Mouse (Mus musculus) MEL (cell line): Measurements from ENCODE around the gene Nop10. TPM values are rescaled to one million over a fixed set of nuclear protein-coding genes. Genes with fewer than 3 reads are reported as not detected.

Source experiments
- DNase-seq: peaks from one replicate; pipeline ENCODE4 v3.0.0; 2011; ENCODE audit warnings: low read depth, low spot score
- H3K27ac ChIP-seq: 2 replicates; pipeline ENCODE4 v1.5.1; 2012; ENCODE audit warnings: low read depth, mild to moderate bottlenecking, control low read depth, low read length, moderate library complexity; ENCODE audit not compliant: control insufficient read depth
- H3K27me3 ChIP-seq, 2 experiments: fragments of 150-350 bp in 1 of 2; sonication (generic) in 1 of 2; 2 replicates each; pipeline ENCODE4 v1.6.1; 2012; ENCODE audit warnings: low read length in 2 of 2, mild to moderate bottlenecking in 2 of 2, improper control_type of control experiment in 1 of 2, moderate library complexity in 1 of 2; ENCODE audit not compliant: insufficient read depth in 2 of 2, control insufficient read depth in 1 of 2
- H3K36me3 ChIP-seq, 2 experiments: 2 replicates each; pipeline ENCODE4 v1.6.1; 2012 to 2014; ENCODE audit warnings: low read length in 2 of 2, improper control_type of control experiment in 1 of 2, inconsistent platforms in 1 of 2, mild to moderate bottlenecking in 1 of 2; ENCODE audit not compliant: insufficient read depth in 2 of 2, control insufficient read depth in 1 of 2
- H3K4me1 ChIP-seq, 2 experiments: fragments of 150-350 bp in 1 of 2; sonication (generic) in 1 of 2; 2 replicates each; pipeline ENCODE4 v1.6.1; 2012; ENCODE audit warnings: low read length in 2 of 2, improper control_type of control experiment in 1 of 2, mild to moderate bottlenecking in 1 of 2; ENCODE audit not compliant: insufficient read depth in 2 of 2, control insufficient read depth in 1 of 2
- H3K4me3 ChIP-seq, 2 experiments: fragments of 150-350 bp in 1 of 2; sonication (generic) in 1 of 2; 2 replicates each; pipeline ENCODE4 v1.5.1; 2012; ENCODE audit warnings: low read depth in 2 of 2, low read length in 2 of 2, mild to moderate bottlenecking in 2 of 2, moderate library complexity in 2 of 2, control low read depth in 1 of 2, improper control_type of control experiment in 1 of 2; ENCODE audit not compliant: control insufficient read depth in 1 of 2, insufficient read depth in 1 of 2
- H3K79me2 ChIP-seq: 2 replicates; pipeline ENCODE4 v1.6.1; 2012; ENCODE audit warnings: mild to moderate bottlenecking, low read length, moderate library complexity; ENCODE audit not compliant: control insufficient read depth, poor library complexity, insufficient read depth
- H3K9ac ChIP-seq: 2 replicates; pipeline ENCODE4 v1.6.1; 2012; ENCODE audit warnings: low read depth, mild to moderate bottlenecking, control low read depth, low read length, moderate library complexity; ENCODE audit not compliant: control insufficient read depth, poor library complexity, severe bottlenecking
- H3K9me3 ChIP-seq: fragments of 150-350 bp; sonication (generic); replicated peaks from 2 replicates; pipeline ENCODE4 v1.6.1; 2012; ENCODE audit warnings: mild to moderate bottlenecking, low read length, improper control_type of control experiment, moderate library complexity; ENCODE audit not compliant: insufficient read depth
- BHLHE40 ChIP-seq: IDR thresholded peaks from 2 replicates; pipeline ENCODE4 v1.6.1; 2012; ENCODE audit warnings: low read depth, mild to moderate bottlenecking, inconsistent platforms, low read length, improper control_type of control experiment, borderline replicate concordance
- CHD1 ChIP-seq: IDR thresholded peaks from 2 replicates; pipeline ENCODE4 v1.6.1; 2012; ENCODE audit warnings: low read depth, mild to moderate bottlenecking, inconsistent platforms, low read length, improper control_type of control experiment
- CTCF ChIP-seq, 3 experiments: IDR thresholded peaks in 2 of 3; conservative IDR thresholded peaks in 1 of 3; 2 replicates each; pipeline ENCODE4 v1.5.1; 2011 to 2012; ENCODE audit warnings: low read length in 3 of 3, low read depth in 2 of 3, mild to moderate bottlenecking in 2 of 3, improper control_type of control experiment in 1 of 3, inconsistent platforms in 1 of 3, mixed read lengths in 1 of 3, moderate library complexity in 1 of 3; ENCODE audit not compliant: control insufficient read depth in 1 of 3, insufficient read depth in 1 of 3, poor library complexity in 1 of 3, severe bottlenecking in 1 of 3
- ELF1 ChIP-seq: IDR thresholded peaks from 2 replicates; pipeline ENCODE4 v1.6.1; 2014; ENCODE audit warnings: low read depth, mild to moderate bottlenecking, inconsistent platforms, low read length, improper control_type of control experiment, moderate library complexity
- EP300 ChIP-seq, 2 experiments: IDR thresholded peaks; 2 replicates each; pipeline ENCODE4 v1.6.1; 2011; ENCODE audit warnings: improper control_type of control experiment in 2 of 2, low read length in 2 of 2, low read depth in 1 of 2, mild to moderate bottlenecking in 1 of 2
- ETS1 ChIP-seq: IDR thresholded peaks from 2 replicates; pipeline ENCODE4 v1.6.1; 2012; ENCODE audit warnings: low read depth, mild to moderate bottlenecking, inconsistent platforms, low read length, improper control_type of control experiment, moderate library complexity
- GABPA ChIP-seq: IDR thresholded peaks from 2 replicates; pipeline ENCODE4 v1.6.1; 2012; ENCODE audit warnings: low read depth, mild to moderate bottlenecking, inconsistent platforms, low read length, improper control_type of control experiment, moderate library complexity
- GATA1 ChIP-seq: IDR thresholded peaks from 2 replicates; pipeline ENCODE4 v1.6.1; 2011; ENCODE audit warnings: low read depth, low read length, improper control_type of control experiment
- HCFC1 ChIP-seq: IDR thresholded peaks from 2 replicates; pipeline ENCODE4 v1.6.1; 2012; ENCODE audit warnings: low read depth, mild to moderate bottlenecking, inconsistent platforms, low read length, improper control_type of control experiment, moderate library complexity
- MAFK ChIP-seq: IDR thresholded peaks from 2 replicates; pipeline ENCODE4 v1.6.1; 2011; ENCODE audit warnings: low read depth, mild to moderate bottlenecking, low read length, improper control_type of control experiment, borderline replicate concordance
- MAX ChIP-seq: IDR thresholded peaks from 2 replicates; pipeline ENCODE4 v1.6.1; 2011; ENCODE audit warnings: low read length, improper control_type of control experiment
- MAZ ChIP-seq: IDR thresholded peaks from 2 replicates; pipeline ENCODE4 v1.6.1; 2012; ENCODE audit warnings: low read depth, mild to moderate bottlenecking, inconsistent platforms, low read length, improper control_type of control experiment
- MEF2A ChIP-seq: IDR thresholded peaks from 2 replicates; pipeline ENCODE4 v1.6.1; 2014; ENCODE audit warnings: low read depth, mild to moderate bottlenecking, inconsistent platforms, low read length, improper control_type of control experiment; ENCODE audit not compliant: poor library complexity, insufficient replicate concordance, severe bottlenecking; ENCODE audit errors: extremely low read depth
- MYB ChIP-seq: IDR thresholded peaks from 2 replicates; pipeline ENCODE4 v1.6.1; 2011; ENCODE audit warnings: mild to moderate bottlenecking, low read depth, low read length, improper control_type of control experiment
- MYC ChIP-seq: IDR thresholded peaks from 2 replicates; pipeline ENCODE4 v1.6.1; 2011; ENCODE audit warnings: low read depth, mild to moderate bottlenecking, low read length, improper control_type of control experiment, moderate library complexity
- NELFE ChIP-seq: IDR thresholded peaks from 2 replicates; pipeline ENCODE4 v1.6.1; 2011; ENCODE audit warnings: low read depth, low read length, improper control_type of control experiment
- NRF1 ChIP-seq: IDR thresholded peaks from 2 replicates; pipeline ENCODE4 v1.6.1; 2014; ENCODE audit warnings: low read depth, mild to moderate bottlenecking, inconsistent platforms, low read length, improper control_type of control experiment, moderate library complexity; ENCODE audit not compliant: poor library complexity, insufficient read depth, severe bottlenecking
- POLR2AphosphoS2 ChIP-seq: IDR thresholded peaks from 2 replicates; pipeline ENCODE4 v1.6.1; 2011; ENCODE audit warnings: low read length, improper control_type of control experiment
- POLR2AphosphoS5 ChIP-seq: IDR thresholded peaks from 2 replicates; pipeline ENCODE4 v1.6.1; 2012; ENCODE audit warnings: low read depth, borderline replicate concordance, mild to moderate bottlenecking, inconsistent platforms, low read length, moderate library complexity, mixed read lengths
- RAD21 ChIP-seq: IDR thresholded peaks from 2 replicates; pipeline ENCODE4 v1.6.1; 2011; ENCODE audit warnings: mild to moderate bottlenecking, low read depth, low read length, improper control_type of control experiment
- RCOR1 ChIP-seq: IDR thresholded peaks from 2 replicates; pipeline ENCODE4 v1.6.1; 2012; ENCODE audit warnings: low read depth, mild to moderate bottlenecking, inconsistent platforms, low read length, improper control_type of control experiment
- SIN3A ChIP-seq: IDR thresholded peaks from 2 replicates; pipeline ENCODE4 v1.6.1; 2012; ENCODE audit warnings: low read length, improper control_type of control experiment, inconsistent platforms
- TAL1 ChIP-seq: IDR thresholded peaks from 2 replicates; pipeline ENCODE4 v1.6.1; 2012; ENCODE audit warnings: mild to moderate bottlenecking, inconsistent platforms, low read length, moderate library complexity, mixed read lengths
- TBP ChIP-seq: IDR thresholded peaks from 2 replicates; pipeline ENCODE4 v1.8.0; 2011; ENCODE audit warnings: low read depth, low read length, improper control_type of control experiment
- TCF12 ChIP-seq: IDR thresholded peaks from 2 replicates; pipeline ENCODE4 v1.6.1; 2014; ENCODE audit warnings: low read depth, mild to moderate bottlenecking, inconsistent platforms, low read length, improper control_type of control experiment, moderate library complexity
- UBTF ChIP-seq: IDR thresholded peaks from 2 replicates; pipeline ENCODE4 v1.6.1; 2012; ENCODE audit warnings: low read depth, mild to moderate bottlenecking, inconsistent platforms, low read length, improper control_type of control experiment, moderate library complexity, borderline replicate concordance; ENCODE audit not compliant: insufficient read depth
- USF1 ChIP-seq: IDR thresholded peaks from 2 replicates; pipeline ENCODE4 v1.6.1; 2014; ENCODE audit warnings: low read depth, mild to moderate bottlenecking, inconsistent platforms, low read length, improper control_type of control experiment, moderate library complexity
- USF2 ChIP-seq, 2 experiments: IDR thresholded peaks; 2 replicates each; pipeline ENCODE4 v1.6.1; 2011 to 2012; ENCODE audit warnings: improper control_type of control experiment in 2 of 2, low read length in 2 of 2, borderline replicate concordance in 1 of 2, inconsistent platforms in 1 of 2, low read depth in 1 of 2, mild to moderate bottlenecking in 1 of 2; ENCODE audit not compliant: insufficient read depth in 1 of 2
- ZC3H11A ChIP-seq: IDR thresholded peaks from 2 replicates; pipeline ENCODE4 v1.6.1; 2012; ENCODE audit warnings: low read depth, mild to moderate bottlenecking, inconsistent platforms, low read length, improper control_type of control experiment
- ZMIZ1 ChIP-seq: IDR thresholded peaks from 2 replicates; pipeline ENCODE4 v1.6.1; 2012; ENCODE audit warnings: low read depth, mild to moderate bottlenecking, inconsistent platforms, low read length, improper control_type of control experiment, moderate library complexity
- ZNF384 ChIP-seq: IDR thresholded peaks from 2 replicates; pipeline ENCODE4 v1.6.1; 2012; ENCODE audit warnings: low read depth, mild to moderate bottlenecking, inconsistent platforms, low read length, improper control_type of control experiment
- polyA plus RNA-seq, 2 experiments: library from polyadenylated mRNA; stranded (reverse) in 1 of 2; unstranded in 1 of 2; fragments of >175 nt in 1 of 2; fragments of >200 nt in 1 of 2; gene quantifications; 2 replicates each; pipeline versions ENCODE4 v1.2.1 to v1.2.4; 2012; ENCODE audit warnings: low replicate concordance in 2 of 2, low read depth in 1 of 2; ENCODE audit not compliant: insufficient read length in 2 of 2, insufficient read depth in 1 of 2, missing spikeins in 1 of 2
- total RNA-seq: library from RNA; depleted of rRNA; stranded (reverse); fragments of 300-350 nt; gene quantifications from 2 replicates; pipeline ENCODE4 v1.2.3, GENCODE M21; 2012

The Nop10 gene
- total and polyA plus RNA-seq, 3 experiments: 253 to 275 TPM; not detected in 1

DNA sequence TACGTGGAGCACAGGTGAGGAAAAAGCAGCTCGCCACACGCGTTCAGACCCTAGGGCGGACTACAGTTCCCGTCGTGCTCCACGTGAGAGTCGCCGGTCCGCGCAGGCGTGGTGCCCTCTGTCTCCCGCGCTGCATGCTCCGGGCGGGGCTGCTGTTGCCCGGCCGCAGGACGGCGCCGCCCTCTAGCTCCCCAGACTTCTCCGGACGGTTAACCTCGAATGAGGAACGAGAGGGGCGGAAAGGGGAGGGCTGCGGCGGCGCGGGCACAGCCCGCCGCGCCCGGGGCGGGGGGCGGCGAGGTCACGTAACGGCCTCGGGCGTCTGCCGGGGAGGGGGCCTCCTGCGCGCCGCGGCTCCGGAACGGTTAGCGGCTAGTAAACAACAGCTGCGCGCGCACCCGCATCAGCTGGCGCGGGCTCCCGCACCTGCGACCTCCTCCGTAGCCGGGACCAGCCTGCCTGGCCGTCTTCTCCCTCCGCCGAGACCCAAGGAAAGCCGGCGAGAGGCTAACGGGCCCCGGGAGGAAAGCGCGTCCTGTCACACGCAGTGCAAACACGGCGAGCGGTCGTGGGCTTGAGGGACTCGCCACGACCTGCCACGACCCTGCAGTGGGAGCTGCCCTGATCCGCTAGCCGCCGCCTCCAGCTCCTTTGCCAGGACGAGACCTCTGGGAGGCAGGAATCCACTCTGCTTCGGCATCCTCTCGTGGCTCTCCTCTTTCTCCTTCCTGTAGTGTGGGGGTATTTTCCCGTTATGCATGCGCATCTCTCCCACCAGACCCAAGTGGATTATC, 3.9 kb downstream of the Nop10 start, which contains the start of gene Slc12a6 (continued):
- TF ChIP-seq ELF1 (peak; percentile 77), EP300 (IDR thresholded peaks at IDR 0.05; ENCODE audit: low read depth in 1 of 2, low read length in 2 of 2) (peak in 1 of 2 experiments; percentile 66; a peak in 2 of 4 replicates), MYB (peak; percentile 82), BHLHE40 (no peak; the same call in 1 of the 2 replicates), RCOR1 (peak; percentile 21; the same call in 1 of the 2 replicates), TCF12 (peak; percentile 70; the same call in 1 of the 2 replicates), GATA1 (no peak), MYC (peak; percentile 94), MAX (peak; percentile 86), RAD21 (no peak), GABPA (no peak), POLR2AphosphoS2 (peak; percentile 96), SIN3A (peak; percentile 78), TBP (0 out of 2 replicates have a peak, but pooled peaks have one; percentile 7), UBTF (peak; percentile 87; the same call in 1 of the 2 replicates), NRF1 (peak; percentile 89), CHD1 (no peak), USF2 (IDR thresholded peaks at IDR 0.05; ENCODE audit: borderline replicate concordance in 1 of 2, insufficient read depth in 1 of 2, low read depth in 1 of 2, low read length in 2 of 2) (no peak), ZMIZ1 (peak; percentile 79; the same call in 1 of the 2 replicates), USF1 (peak; percentile 77), NELFE (peak; percentile 68), MAZ (peak; percentile 99)
- TF ChIP-seq, all 39 proteins: peak for 25

DNA sequence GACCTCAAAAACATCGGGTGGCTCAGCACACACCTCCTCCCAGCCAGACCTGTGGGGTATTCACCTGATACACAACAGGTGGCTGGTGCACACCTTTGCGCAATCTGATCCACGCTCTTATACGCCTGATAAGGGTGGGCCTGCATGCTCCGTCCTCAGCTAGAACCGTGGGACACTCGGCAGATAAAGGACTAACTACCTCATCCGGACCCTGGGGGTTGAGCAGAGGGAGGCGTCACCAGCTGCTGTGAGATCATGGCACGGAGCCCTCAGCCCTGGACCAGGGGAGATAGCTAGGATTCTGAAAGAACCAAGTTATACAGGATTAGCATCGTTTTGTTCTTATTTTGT, 4.5 kb downstream of the Nop10 start, which contains the start of gene Gm21985:
Gene Gm21985 (plus strand): TSS at position 73 of the 351 bp plus-strand sequence.
- Histone ChIP-seq H3K9me3 (no peaks in the 10 kb centered on the region), H3K27me3 (no peaks in the 10 kb centered on the region), H3K9ac (peak within 1 kb of the TSS; percentile 75), H3K79me2 (peaks cover 38% of the 10 kb centered on the region), H3K4me3 (peak within 1 kb of the TSS; percentile 66 to 75), H3K27ac (peak within 1 kb of the TSS; percentile 92), H3K36me3 (peaks cover 3 to 30% of the 10 kb centered on the region in 2 experiments; a peak in 3 of 4 replicates), H3K4me1 (peaks cover 19 to 20% of the 10 kb centered on the region in 2 experiments)
- peak; percentile 94 for DNase-seq
- TF ChIP-seq MYC: peak; percentile 73
- no peak for TF ChIP-seq RAD21
- peak; percentile 63 to 91 for TF ChIP-seq EP300 (IDR thresholded peaks at IDR 0.05; ENCODE audit: low read depth in 1 of 2, low read length in 2 of 2)
- TF ChIP-seq MYB: peak; percentile 34
- peak; percentile 60; the same call in 1 of the 2 replicates for TF ChIP-seq MAZ
- TF ChIP-seq ZNF384: no peak
- TF ChIP-seq POLR2AphosphoS5: peak; percentile 71; the same call in 1 of the 2 replicates
- TF ChIP-seq ETS1: peak; percentile 97
- TF ChIP-seq CHD1: no peak
- no peak for TF ChIP-seq CTCF (IDR thresholded peaks at IDR 0.05 in 2 of 3, conservative IDR thresholded peaks at IDR 0.05 in 1 of 3; ENCODE audit: control insufficient read depth in 1 of 3, insufficient read depth in 1 of 3, low read depth in 2 of 3, low read length in 3 of 3, poor library complexity in 1 of 3, severe bottlenecking in 1 of 3)
- TF ChIP-seq NRF1: no peak
- no peak for TF ChIP-seq MAX
- peak; percentile 68 for TF ChIP-seq SIN3A
- TF ChIP-seq GABPA: no peak
- TF ChIP-seq HCFC1: no peak; the same call in 1 of the 2 replicates
- TF ChIP-seq MAFK: no peak
- TF ChIP-seq ELF1: no peak
- TF ChIP-seq MEF2A: no peak
- peak; percentile 80 for TF ChIP-seq TAL1
- TF ChIP-seq ZC3H11A: no peak
